Mouse (Mus musculus) kidney, adult 18-20 months (tissue): ENCODE results near the gene Dand5.

ENCODE experiments used
- DNase-seq: peaks from one replicate; pipeline ENCODE4 v3.0.0; 2021

The Dand5 gene

GRCm38 (mm10) chr8:84799136-84799931 lies 23.3 kb downstream of the Dand5 start:
- peak; percentile 71 for DNase-seq

GRCm38 (mm10) chr8:84798446-84799135 lies 24.0 kb downstream of the Dand5 start:
- no peak for DNase-seq

GRCm38 (mm10) chr8:84797971-84798370 lies 24.7 kb downstream of the Dand5 start:
- no peak for DNase-seq

- DNase-seq = no peak
These were observed 25.3 kb downstream of the Dand5 start for GRCm38 (mm10) chr8:84797256-84797797.

GRCm38 (mm10) chr8:84794486-84794885 lies 28.1 kb downstream of the Dand5 start:
- no peak for DNase-seq

- no peak for DNase-seq
These were observed 28.7 kb downstream of the Dand5 start for GRCm38 (mm10) chr8:84793791-84794485.

GRCm38 (mm10) chr8:84793134-84793533 lies 29.5 kb downstream of the Dand5 start:
- no peak for DNase-seq

GRCm38 (mm10) chr8:84792429-84792947 lies 30.1 kb downstream of the Dand5 start:
- no peak for DNase-seq

- no peak for DNase-seq
These were observed 32.1 kb downstream of the Dand5 start for GRCm38 (mm10) chr8:84790537-84790936.

GRCm38 (mm10) chr8:84789855-84790486 lies 32.7 kb downstream of the Dand5 start:
- DNase-seq = no peak

- no peak for DNase-seq
These were observed 33.3 kb downstream of the Dand5 start for GRCm38 (mm10) chr8:84789345-84789744.

- peak; percentile 74 for DNase-seq
These were observed 33.7 kb downstream of the Dand5 start for GRCm38 (mm10) chr8:84788896-84789295.

- no peak for DNase-seq
These were observed 34.9 kb downstream of the Dand5 start for GRCm38 (mm10) chr8:84787523-84788302.

- DNase-seq = no peak
These were observed 35.7 kb downstream of the Dand5 start for GRCm38 (mm10) chr8:84786801-84787467.

GRCm38 (mm10) chr8:84785756-84786677 lies 36.6 kb downstream of the Dand5 start:
- peak; percentile 51 for DNase-seq

GRCm38 (mm10) chr8:84785506-84785755 lies 37.2 kb downstream of the Dand5 start:
- no peak for DNase-seq

- no peak for DNase-seq
These were observed 37.7 kb downstream of the Dand5 start for GRCm38 (mm10) chr8:84784681-84785505.

- DNase-seq = no peak
These were observed 38.6 kb downstream of the Dand5 start for GRCm38 (mm10) chr8:84783919-84784581.
